Mouse (Mus musculus): ENCODE results near the gene Gm960. TPM values are rescaled to one million over a fixed set of nuclear protein-coding genes. Genes with fewer than 3 reads are reported as not detected.
A peak's percentile ranks its signal among the peaks of the same experiment; 100 is the strongest.

The Gm960 gene
- 2.3 and 3.6 TPM in 2 replicates for polyA plus RNA-seq (2015; fragmentation: Nextera tagmentation; extraction: Ambion mirVana)

DNA sequence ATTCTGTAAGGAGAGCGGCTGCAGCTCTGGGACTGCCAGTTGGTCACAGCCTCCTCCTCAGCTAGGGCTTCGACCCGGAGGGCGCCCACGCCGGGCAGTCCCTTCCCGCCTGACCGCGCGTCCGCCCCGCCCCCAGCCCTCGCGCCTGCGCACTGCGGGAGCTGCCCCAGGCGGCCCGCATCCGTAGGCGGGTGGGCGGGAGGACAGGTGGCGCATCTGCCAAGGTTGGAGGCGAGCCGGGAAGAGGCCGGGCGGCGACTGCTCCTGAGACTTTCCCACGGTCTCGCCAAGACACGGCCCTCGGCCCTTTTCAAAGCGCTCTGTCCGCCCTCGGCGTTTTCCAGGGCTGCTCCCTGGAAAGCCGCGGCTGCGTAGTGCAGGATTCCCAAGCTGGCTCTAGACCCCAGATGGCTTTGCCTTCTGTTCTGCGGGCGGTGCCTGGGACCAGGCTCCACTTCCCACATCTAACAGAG, at the start of gene Gm960:
Gm960 (minus strand) TSS at position 464 of the 473 bp plus-strand sequence.
- no peaks in the 10 kb centered on the region for H3K36me3 ChIP-seq

DNA sequence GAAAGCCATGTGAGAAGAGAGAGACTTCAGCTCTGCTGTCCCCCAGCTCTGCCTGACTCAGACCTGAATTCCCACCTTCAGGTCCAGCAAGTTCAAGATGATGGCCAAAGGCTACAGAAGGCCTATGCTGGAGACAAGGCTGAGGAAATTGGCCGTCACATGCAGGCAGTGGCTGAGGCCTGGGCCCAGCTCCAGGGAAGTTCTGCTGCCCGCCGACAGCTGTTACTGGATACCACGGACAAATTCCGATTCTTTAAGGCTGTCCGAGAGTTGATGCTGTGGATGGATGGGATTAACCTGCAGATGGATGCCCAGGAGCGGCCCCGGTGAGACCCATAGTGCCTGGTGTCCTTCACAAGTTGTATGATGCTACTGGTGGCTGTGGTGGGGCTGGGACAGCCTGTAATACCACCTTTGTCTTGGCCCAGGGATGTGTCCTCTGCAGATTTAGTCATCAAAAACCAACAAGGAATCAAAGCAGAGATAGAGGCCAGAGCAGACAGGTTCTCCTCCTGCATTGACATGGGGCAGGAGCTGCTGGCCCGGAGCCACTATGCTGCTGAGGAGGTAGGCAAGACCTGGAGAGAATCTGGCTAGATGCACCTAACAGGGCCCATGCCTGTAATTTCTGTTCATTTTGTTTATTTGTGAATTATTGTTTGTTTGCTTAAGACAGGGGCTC, 49.3 kb upstream of the Gm960 start:
- WGBS: 89% methylated on average over 9 of the region's 9 CpGs

More for the DNA sequence above, at the start of gene Gm960:
- no peak within 1 kb of the TSS for H3K27ac ChIP-seq
- H3K9ac ChIP-seq: no peak within 1 kb of the TSS; the same call in 1 of the 2 replicates
- under 1% methylated on average over 40 of the region's 40 CpGs for WGBS
- H3K4me3 ChIP-seq (replicated peaks): peak within 1 kb of the TSS; percentile 58
- peaks cover 24% of the 10 kb centered on the region; the same call in 1 of the 2 replicates for H3K27me3 ChIP-seq (replicated peaks)
- peak; percentile 60 for ATAC-seq (ENCODE audit: insufficient read depth, low FRiP score, low read depth)
- H3K4me1 ChIP-seq: no peaks in the 10 kb centered on the region
- peak within 1 kb of the TSS; percentile 87 for H3K4me2 ChIP-seq
- no peaks in the 10 kb centered on the region for H3K9me3 ChIP-seq

DNA sequence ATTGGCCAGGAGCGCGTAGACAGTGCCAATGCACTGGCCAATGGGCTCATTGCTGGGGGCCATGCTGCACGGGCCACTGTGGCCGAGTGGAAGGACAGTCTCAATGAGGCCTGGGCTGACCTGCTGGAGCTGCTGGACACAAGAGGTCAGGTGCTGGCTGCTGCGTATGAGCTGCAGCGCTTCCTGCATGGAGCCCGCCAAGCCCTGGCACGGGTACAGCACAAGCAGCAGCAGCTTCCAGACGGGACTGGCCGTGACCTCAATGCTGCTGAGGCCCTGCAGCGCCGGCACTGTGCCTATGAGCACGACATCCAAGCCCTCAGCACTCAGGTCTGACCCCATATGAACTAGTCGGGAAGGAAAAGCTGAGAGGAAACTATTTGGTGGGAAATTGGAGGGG, 48.1 kb upstream of the Gm960 start:
- Histone ChIP-seq H3K4me1 (no peaks in the 10 kb centered on the region), H3K27me3 (replicated peaks) (no peaks in the 10 kb centered on the region), H3K27ac (no peak overlapping the region), H3K36me3 (no peaks in the 10 kb centered on the region), H3K9me3 (no peaks in the 10 kb centered on the region), H3K4me2 (no peak overlapping the region), H3K4me3 (replicated peaks) (no peak overlapping the region), H3K9ac (no peak overlapping the region)
- ATAC-seq (ENCODE audit: insufficient read depth, low FRiP score, low read depth): no peak
- WGBS: 82% methylated on average over 14 of the region's 14 CpGs

More for the DNA sequence above, 49.3 kb upstream of the Gm960 start:
- Histone ChIP-seq H3K27me3 (replicated peaks) (no peaks in the 10 kb centered on the region), H3K4me1 (no peaks in the 10 kb centered on the region), H3K4me2 (no peak overlapping the region), H3K36me3 (no peaks in the 10 kb centered on the region), H3K27ac (no peak overlapping the region), H3K9ac (no peak overlapping the region), H3K9me3 (no peaks in the 10 kb centered on the region), H3K4me3 (replicated peaks) (no peak overlapping the region)
- no peak for ATAC-seq (ENCODE audit: insufficient read depth, low FRiP score, low read depth)

DNA sequence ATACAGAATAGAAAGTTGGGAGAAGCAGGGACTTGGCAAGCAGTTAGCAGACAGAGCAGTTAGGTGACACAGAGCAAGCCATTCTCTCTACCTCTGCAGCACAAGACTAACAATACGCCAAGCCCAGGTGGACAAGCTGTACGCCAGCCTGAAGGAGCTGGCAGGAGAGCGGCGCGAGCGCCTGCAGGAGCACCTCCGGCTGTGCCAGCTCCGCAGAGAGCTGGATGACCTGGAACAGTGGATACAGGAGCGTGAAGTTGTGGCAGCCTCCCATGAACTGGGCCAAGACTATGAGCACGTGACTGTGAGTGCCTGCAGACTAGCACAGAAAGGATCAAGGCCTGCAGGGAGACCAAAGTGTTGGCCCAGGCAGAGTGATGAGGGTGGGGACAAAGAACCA, 47.2 kb upstream of the Gm960 start:
- 90% methylated on average over 10 of the region's 10 CpGs for WGBS
- Histone ChIP-seq H3K9ac (no peak overlapping the region), H3K36me3 (no peaks in the 10 kb centered on the region), H3K27me3 (replicated peaks) (no peaks in the 10 kb centered on the region), H3K4me3 (replicated peaks) (no peak overlapping the region), H3K4me2 (no peak overlapping the region), H3K9me3 (no peaks in the 10 kb centered on the region), H3K27ac (no peak overlapping the region), H3K4me1 (no peaks in the 10 kb centered on the region)
- no peak for ATAC-seq (ENCODE audit: insufficient read depth, low FRiP score, low read depth)

DNA sequence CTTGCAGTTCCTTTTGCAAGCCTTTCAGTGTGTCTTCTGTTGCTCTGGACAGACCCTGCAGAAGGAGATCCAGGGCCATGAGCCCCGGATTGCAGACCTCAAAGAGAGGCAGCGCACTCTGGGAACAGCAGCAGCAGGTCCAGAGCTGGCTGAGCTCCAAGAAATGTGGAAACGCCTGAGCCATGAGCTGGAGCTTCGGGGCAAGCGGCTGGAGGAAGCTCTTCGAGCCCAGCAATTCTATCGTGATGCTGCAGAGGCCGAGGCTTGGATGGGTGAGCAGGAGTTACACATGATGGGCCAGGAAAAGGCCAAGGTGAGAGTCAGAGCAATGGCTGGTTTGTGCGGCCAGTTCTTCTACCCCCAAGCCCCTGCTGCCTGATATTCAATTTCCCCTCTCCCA, 46.6 kb upstream of the Gm960 start:
- Histone ChIP-seq H3K9me3 (no peaks in the 10 kb centered on the region), H3K4me1 (no peaks in the 10 kb centered on the region), H3K9ac (no peak overlapping the region), H3K27me3 (replicated peaks) (no peaks in the 10 kb centered on the region), H3K4me2 (no peak overlapping the region), H3K4me3 (replicated peaks) (no peak overlapping the region), H3K27ac (no peak overlapping the region), H3K36me3 (no peaks in the 10 kb centered on the region)
- WGBS: 61% methylated on average over 9 of the region's 9 CpGs
- ATAC-seq (ENCODE audit: insufficient read depth, low FRiP score, low read depth): no peak

DNA sequence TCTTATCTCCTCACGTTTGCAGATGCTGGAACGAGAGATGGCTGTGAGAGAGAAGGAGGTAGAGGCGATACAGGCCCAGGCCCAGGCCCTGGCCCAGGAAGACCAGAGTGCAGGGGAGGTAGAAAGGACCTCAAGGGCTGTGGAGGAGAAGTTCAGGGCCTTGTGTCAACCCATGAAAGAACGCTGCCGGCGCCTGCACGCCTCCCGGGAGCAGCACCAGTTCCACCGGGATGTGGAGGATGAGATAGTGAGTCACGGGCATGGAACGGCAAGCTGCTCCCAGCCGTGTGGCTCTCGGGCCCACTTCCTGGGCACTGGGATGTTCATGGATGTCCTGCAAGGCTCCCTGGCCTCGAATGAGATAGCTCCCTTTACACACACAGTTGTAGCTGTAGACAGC, 45.6 kb upstream of the Gm960 start:
- no peak for ATAC-seq (ENCODE audit: insufficient read depth, low FRiP score, low read depth)
- 79% methylated on average over 14 of the region's 14 CpGs for WGBS
- H3K27me3 ChIP-seq (replicated peaks): no peaks in the 10 kb centered on the region

DNA sequence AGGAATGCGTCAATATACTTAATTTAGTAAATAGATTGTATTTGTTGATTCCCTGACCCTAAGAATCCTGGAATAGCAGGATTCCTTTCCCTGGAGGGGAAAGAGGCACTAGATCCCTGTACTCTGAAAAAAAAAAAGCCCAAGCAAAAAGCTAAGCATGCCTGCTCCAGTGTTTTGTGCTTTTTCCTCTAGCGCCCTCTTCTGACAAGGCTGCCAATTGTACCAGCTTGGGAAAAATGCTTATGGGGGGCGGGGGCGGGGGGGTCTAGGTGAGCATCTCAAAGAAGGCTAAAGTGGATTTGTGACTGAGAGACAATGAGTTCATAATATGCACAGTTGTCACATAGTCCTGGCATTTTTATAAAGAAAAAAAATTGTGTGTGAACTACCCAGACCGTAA, 45.1 kb upstream of the Gm960 start:
- H3K4me2 ChIP-seq: no peak overlapping the region
- no peaks in the 10 kb centered on the region for H3K4me1 ChIP-seq
- no peaks in the 10 kb centered on the region for H3K27me3 ChIP-seq (replicated peaks)
- H3K9ac ChIP-seq: no peak overlapping the region
- no peak overlapping the region for H3K4me3 ChIP-seq (replicated peaks)
- H3K9me3 ChIP-seq: no peaks in the 10 kb centered on the region
- WGBS: 41% methylated on average over 5 of the region's 5 CpGs
- no peak overlapping the region for H3K27ac ChIP-seq
- no peak for ATAC-seq (ENCODE audit: insufficient read depth, low FRiP score, low read depth)
- 0 out of 2 replicates have a peak, but pooled peaks cover 4% of the 10 kb centered on the region for H3K36me3 ChIP-seq

More for the DNA sequence above, 45.6 kb upstream of the Gm960 start:
- H3K36me3 ChIP-seq: 0 out of 2 replicates have a peak, but pooled peaks cover 2% of the 10 kb centered on the region
- H3K9me3 ChIP-seq: no peaks in the 10 kb centered on the region
- no peaks in the 10 kb centered on the region for H3K4me1 ChIP-seq
- no peak overlapping the region for H3K9ac ChIP-seq
- no peak overlapping the region for H3K4me3 ChIP-seq (replicated peaks)
- no peak overlapping the region for H3K27ac ChIP-seq
- no peak overlapping the region for H3K4me2 ChIP-seq

DNA sequence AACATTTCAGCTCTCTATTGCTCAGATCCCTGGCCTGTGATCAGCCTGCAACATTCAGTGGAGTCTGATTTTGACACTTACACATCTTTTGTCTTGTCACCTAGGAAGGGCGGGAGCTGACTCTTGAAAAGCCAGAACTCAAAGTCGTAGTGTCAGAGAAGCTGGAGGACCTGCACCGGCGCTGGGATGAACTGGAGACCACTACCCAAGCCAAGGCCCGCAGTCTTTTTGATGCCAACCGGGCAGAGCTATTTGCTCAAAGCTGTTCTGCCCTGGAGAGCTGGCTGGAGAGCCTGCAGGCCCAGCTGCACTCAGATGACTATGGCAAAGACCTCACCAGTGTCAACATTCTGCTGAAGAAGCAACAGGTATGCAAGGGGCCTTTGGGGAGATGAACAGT, 43.8 kb upstream of the Gm960 start:
- Histone ChIP-seq H3K9me3 (no peaks in the 10 kb centered on the region), H3K27me3 (replicated peaks) (no peaks in the 10 kb centered on the region), H3K27ac (no peak overlapping the region), H3K4me2 (no peak overlapping the region), H3K36me3 (0 out of 2 replicates have a peak, but pooled peaks cover 8% of the 10 kb centered on the region), H3K4me3 (replicated peaks) (no peak overlapping the region), H3K4me1 (no peaks in the 10 kb centered on the region), H3K9ac (no peak overlapping the region)
- WGBS: 90% methylated on average over 6 of the region's 6 CpGs
- ATAC-seq (ENCODE audit: insufficient read depth, low FRiP score, low read depth): no peak

DNA sequence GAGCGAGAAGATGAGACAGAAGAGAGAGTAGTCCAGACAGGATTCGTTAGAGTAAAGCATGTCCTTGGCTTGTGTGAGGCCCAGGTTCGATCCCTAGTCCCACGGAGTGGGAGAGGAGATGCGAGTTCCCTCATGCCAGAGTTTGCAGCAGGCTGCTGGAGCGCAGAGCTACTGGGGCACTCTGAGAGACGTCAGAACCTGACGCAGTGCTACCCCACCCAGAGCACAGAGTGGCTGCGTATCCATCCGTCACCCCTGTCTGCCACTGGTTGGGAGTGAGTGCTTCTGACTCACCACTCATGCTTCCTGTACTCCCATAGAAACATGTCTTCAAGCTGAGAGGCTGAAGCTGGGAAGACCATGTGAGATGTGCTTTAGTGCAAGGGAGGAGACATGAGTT, 43.0 kb upstream of the Gm960 start:
- Histone ChIP-seq H3K27me3 (replicated peaks) (no peaks in the 10 kb centered on the region), H3K27ac (no peak overlapping the region), H3K9ac (no peak overlapping the region), H3K9me3 (no peaks in the 10 kb centered on the region), H3K4me3 (replicated peaks) (no peak overlapping the region), H3K4me2 (no peak overlapping the region), H3K4me1 (no peaks in the 10 kb centered on the region), H3K36me3 (0 out of 2 replicates have a peak, but pooled peaks cover 8% of the 10 kb centered on the region)
- WGBS: 68% methylated on average over 10 of the region's 10 CpGs
- ATAC-seq (ENCODE audit: insufficient read depth, low FRiP score, low read depth): no peak

DNA sequence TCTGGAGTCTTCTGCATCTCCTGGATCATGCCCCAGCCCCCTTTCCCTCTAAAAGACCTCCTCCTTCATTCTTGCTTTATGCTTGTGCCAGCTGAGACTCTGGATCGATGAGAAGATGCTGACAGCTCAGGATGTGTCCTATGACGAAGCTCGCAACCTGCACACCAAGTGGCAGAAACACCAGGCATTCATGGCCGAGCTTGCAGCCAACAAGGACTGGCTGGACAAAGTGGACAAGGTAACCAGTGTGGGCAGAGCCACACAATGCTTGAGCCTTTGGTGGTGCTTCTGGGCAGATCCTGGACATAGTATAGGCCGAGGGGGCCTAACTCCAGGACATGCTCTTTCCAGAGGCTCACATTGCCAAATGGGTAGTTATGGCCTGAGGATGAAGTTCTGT, 41.3 kb upstream of the Gm960 start:
- no peak for ATAC-seq (ENCODE audit: insufficient read depth, low FRiP score, low read depth)
- WGBS: 92% methylated on average over 5 of the region's 5 CpGs
- Histone ChIP-seq H3K36me3 (0 out of 2 replicates have a peak, but pooled peaks cover 8% of the 10 kb centered on the region), H3K4me1 (no peaks in the 10 kb centered on the region), H3K9ac (no peak overlapping the region), H3K4me2 (no peak overlapping the region), H3K27ac (no peak overlapping the region), H3K9me3 (no peaks in the 10 kb centered on the region), H3K27me3 (replicated peaks) (no peaks in the 10 kb centered on the region), H3K4me3 (replicated peaks) (no peak overlapping the region)

DNA sequence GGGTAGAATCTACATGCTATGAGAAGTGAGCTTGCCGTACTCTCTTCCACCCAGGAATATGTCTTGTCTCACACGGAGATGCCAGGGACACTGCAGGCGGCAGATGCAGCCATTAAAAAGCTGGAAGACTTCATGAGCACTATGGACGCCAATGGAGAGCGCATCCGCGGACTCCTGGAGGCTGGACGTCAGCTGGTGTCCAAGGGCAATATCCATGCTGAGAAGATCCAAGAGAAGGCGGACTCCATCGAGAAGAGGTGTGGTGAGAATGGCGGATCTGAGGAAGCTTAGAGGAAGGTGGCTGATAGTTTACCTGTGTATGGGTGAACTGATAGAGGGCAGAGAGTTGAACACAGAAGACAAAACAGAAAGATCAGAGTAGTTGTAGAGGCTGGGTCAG, 40.6 kb upstream of the Gm960 start:
- H3K4me1 ChIP-seq: no peaks in the 10 kb centered on the region

DNA sequence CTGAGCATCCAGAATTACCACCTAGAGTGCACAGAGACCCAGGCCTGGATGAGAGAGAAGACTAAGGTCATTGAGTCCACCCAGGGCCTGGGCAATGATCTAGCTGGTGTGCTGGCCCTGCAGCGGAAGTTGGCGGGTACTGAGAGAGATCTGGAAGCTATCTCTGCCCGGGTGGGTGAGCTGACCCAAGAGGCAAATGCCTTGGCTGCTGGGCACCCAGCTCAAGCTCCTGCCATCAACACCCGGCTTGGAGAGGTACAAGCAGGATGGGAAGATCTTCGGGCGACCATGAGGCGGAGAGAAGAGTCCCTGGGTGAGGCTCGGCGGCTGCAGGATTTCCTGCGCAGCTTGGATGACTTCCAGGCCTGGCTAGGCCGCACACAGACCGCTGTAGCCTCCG, 39.4 kb upstream of the Gm960 start:
- Histone ChIP-seq H3K9ac (no peak overlapping the region), H3K4me3 (replicated peaks) (no peak overlapping the region), H3K4me2 (no peak overlapping the region), H3K36me3 (0 out of 2 replicates have a peak, but pooled peaks cover 8% of the 10 kb centered on the region), H3K27me3 (replicated peaks) (no peaks in the 10 kb centered on the region), H3K27ac (no peak overlapping the region), H3K4me1 (no peaks in the 10 kb centered on the region), H3K9me3 (no peaks in the 10 kb centered on the region)
- 84% methylated on average over 13 of the region's 13 CpGs for WGBS
- ATAC-seq (ENCODE audit: insufficient read depth, low FRiP score, low read depth): no peak

More for the DNA sequence above, 40.6 kb upstream of the Gm960 start:
- Histone ChIP-seq H3K27me3 (replicated peaks) (no peaks in the 10 kb centered on the region), H3K9ac (no peak overlapping the region), H3K27ac (no peak overlapping the region), H3K36me3 (0 out of 2 replicates have a peak, but pooled peaks cover 8% of the 10 kb centered on the region), H3K9me3 (no peaks in the 10 kb centered on the region), H3K4me3 (replicated peaks) (no peak overlapping the region), H3K4me2 (no peak overlapping the region)
- WGBS: 93% methylated on average over 11 of the region's 11 CpGs
- ATAC-seq (ENCODE audit: insufficient read depth, low FRiP score, low read depth): no peak
